Mouse (Mus musculus) heart, postnatal 25 days (tissue): ENCODE data around the gene Tspoap1. TPM values are rescaled to one million over a fixed set of nuclear protein-coding genes. Genes with fewer than 3 reads are reported as not detected.

Experiments used
- DNase-seq: peaks from one replicate; pipeline ENCODE4 v3.0.0; 2022; ENCODE audit warnings: low spot score
- intact Hi-C: fragments of 180-260 bp; cut with DNase I; formaldehyde crosslinking; loops from one replicate; pipeline ENCODE4 v1.15.1; 2025
- microRNA-seq: library from miRNA; unstranded; fragments of <30 nt; microRNA quantifications from one replicate; pipeline ENCODE4 v1.2.0, GENCODE M21; 2022
- total RNA-seq, 2 experiments: library from RNA; stranded (reverse); gene quantifications; 2 replicates each; pipeline ENCODE4 v1.2.3; 2021

Tspoap1 gene
- total RNA-seq, 2 experiments from 2014 or later: 0.14 to 0.42 TPM

- no peak for DNase-seq
- intact Hi-C loops: no loop called here
Measured at GRCm38 (mm10) chr11:87793460-87793859, 33.1 kb downstream of the Tspoap1 start, which contains the start of gene Mpo. Gene Mpo (plus strand): TSS chr11:87793581.

GRCm38 (mm10) chr11:87801711-87802275 lies 41.5 kb downstream of the Tspoap1 start:
- intact Hi-C loops: no loop called here

GRCm38 (mm10) chr11:87802621-87803020 lies 42.3 kb downstream of the Tspoap1 start:
- intact Hi-C loops: no loop called here
- DNase-seq: no peak

More at GRCm38 (mm10) chr11:87801711-87802275, 41.5 kb downstream of the Tspoap1 start:
- peak; percentile 9 for DNase-seq

- intact Hi-C loops: no loop called here
- no peak for DNase-seq
Measured at GRCm38 (mm10) chr11:87805448-87805847, 45.1 kb downstream of the Tspoap1 start.

- no peak for DNase-seq
- intact Hi-C loops: no loop called here
Measured at GRCm38 (mm10) chr11:87807433-87807832, 47.1 kb downstream of the Tspoap1 start.

- no peak for DNase-seq
- intact Hi-C loops: no loop called here
Measured at GRCm38 (mm10) chr11:87808236-87808635, 47.9 kb downstream of the Tspoap1 start.

- DNase-seq: no peak
- intact Hi-C loops: no loop called here
Measured at GRCm38 (mm10) chr11:87811396-87811795, 51.1 kb downstream of the Tspoap1 start.

- intact Hi-C loops: no loop called here
- no peak for DNase-seq
Measured at GRCm38 (mm10) chr11:87814831-87815230, 54.5 kb downstream of the Tspoap1 start.

GRCm38 (mm10) chr11:87816707-87817442 lies 56.5 kb downstream of the Tspoap1 start:
- no peak for DNase-seq
- intact Hi-C loops: loop anchor here (2.0 kb wide), 1 partner anchor 154 kb away; the partner anchor contains the start of gene Rnf43

- no peak for DNase-seq
- intact Hi-C loops: loop anchor here (2.0 kb wide), 1 partner anchor 155 kb away; the partner anchor contains the start of gene Rnf43
Measured at GRCm38 (mm10) chr11:87817443-87817773, 57.1 kb downstream of the Tspoap1 start.

- no peak for DNase-seq
- intact Hi-C loops: no loop called here
Measured at GRCm38 (mm10) chr11:87821502-87821901, 61.2 kb downstream of the Tspoap1 start.

- intact Hi-C loops: no loop called here
- no peak for DNase-seq
Measured at GRCm38 (mm10) chr11:87828239-87828900, 68.0 kb downstream of the Tspoap1 start, which contains the start of gene Lpo. Gene Lpo (minus strand): TSS chr11:87828289.

Small RNAs within 50 kb of the gene (microRNA-seq; reads per million reads assigned to microRNA genes)
- not detected for gene Mir142
- not detected for gene Mir142b

Other genes with a start within 250 kb of the Tspoap1 start
- not detected for gene Gm11492, start 193.9 kb upstream of the Tspoap1 start, total RNA-seq
- 10 to 100 TPM; 43.4 to 43.7 TPM for gene Sept4, start 191.6 kb upstream of the Tspoap1 start, total RNA-seq
- 10 to 100 TPM; 26.3 to 26.4 TPM for gene Mtmr4, start 168.4 kb upstream of the Tspoap1 start, total RNA-seq
- not detected for gene Hsf5, start 143.4 kb upstream of the Tspoap1 start, total RNA-seq
- under 1 TPM; 0.20 to 0.21 TPM for gene Rnf43, start 97.8 kb upstream of the Tspoap1 start, total RNA-seq
- gene Supt4a, start 23.0 kb upstream of the Tspoap1 start, total RNA-seq: 10 to 100 TPM; 42.9 to 46.7 TPM
- gene Mpo, start 33.0 kb downstream of the Tspoap1 start, total RNA-seq: not detected
- gene Lpo, start 67.7 kb downstream of the Tspoap1 start, total RNA-seq: not detected
- gene Mks1, start 92.7 kb downstream of the Tspoap1 start, total RNA-seq: 1 to 10 TPM; 2.5 to 3.1 TPM
- not detected for gene Epx, start 115.0 kb downstream of the Tspoap1 start, total RNA-seq
- not detected for gene Olfr462, start 131.7 kb downstream of the Tspoap1 start, total RNA-seq
- not detected for gene Olfr463, start 136.8 kb downstream of the Tspoap1 start, total RNA-seq
- gene Olfr464, start 160.4 kb downstream of the Tspoap1 start, total RNA-seq: not detected
- gene Dynll2, start 227.0 kb downstream of the Tspoap1 start, total RNA-seq: 100 to 1,000 TPM; 350 to 375 TPM